Mouse (Mus musculus) G1E (cell line): ENCODE results near the gene Ldah. TPM values are rescaled to one million over a fixed set of nuclear protein-coding genes. Genes with fewer than 3 reads are reported as not detected.

ENCODE experiments used
- ATAC-seq: 2 replicates; pipeline ENCODE4 v1.8.0; 2016; ENCODE audit warnings: mild to moderate bottlenecking; ENCODE audit not compliant: insufficient number of reproducible peaks, poor library complexity, low FRiP score, severe bottlenecking; ENCODE audit errors: extremely low read depth
- DNase-seq: peaks from one replicate; pipeline ENCODE4 v3.0.0; 2012; ENCODE audit warnings: low spot score
- H3K27me3 ChIP-seq: 2 replicates; pipeline ENCODE4 v1.6.1; 2012; ENCODE audit warnings: mild to moderate bottlenecking, low read length, inconsistent platforms; ENCODE audit not compliant: insufficient read depth
- H3K36me3 ChIP-seq: replicated peaks from 2 replicates; pipeline ENCODE3; 2012; ENCODE audit warnings: mild to moderate bottlenecking, inconsistent platforms
- H3K4me1 ChIP-seq: 2 replicates; pipeline ENCODE4 v1.6.1; 2012; ENCODE audit warnings: low read depth, low read length, inconsistent platforms, mixed read lengths; ENCODE audit not compliant: insufficient read depth
- H3K4me3 ChIP-seq: 2 replicates; pipeline ENCODE4 v1.5.1; 2012; ENCODE audit warnings: low read depth, mild to moderate bottlenecking, inconsistent platforms, low read length, moderate library complexity, mixed read lengths
- H3K9me3 ChIP-seq: replicated peaks from 2 replicates; pipeline ENCODE4 v1.6.1; 2012; ENCODE audit warnings: inconsistent platforms
- CTCF ChIP-seq: IDR thresholded peaks from 2 replicates; pipeline ENCODE4 v1.5.1; 2012; ENCODE audit warnings: low read depth, low read length, inconsistent platforms, mixed read lengths
- GATA1 ChIP-seq: IDR thresholded peaks from 2 replicates; pipeline ENCODE4 v1.6.1; 2012; ENCODE audit warnings: borderline replicate concordance, low read length, inconsistent platforms, mixed read lengths
- GATA2 ChIP-seq: IDR thresholded peaks from 2 replicates; pipeline ENCODE4 v1.6.1; 2012; ENCODE audit warnings: low read depth, low read length, inconsistent platforms, borderline replicate concordance
- POLR2AphosphoS5 ChIP-seq: IDR thresholded peaks from 2 replicates; pipeline ENCODE4 v1.6.1; 2012; ENCODE audit warnings: low read depth, low read length, inconsistent platforms; ENCODE audit not compliant: insufficient replicate concordance
- TAL1 ChIP-seq: conservative IDR thresholded peaks from 2 replicates; pipeline ENCODE4 v1.6.1; 2012; ENCODE audit warnings: low read depth, low read length, inconsistent platforms, mixed read lengths
- polyA plus RNA-seq: library from polyadenylated mRNA; stranded (reverse); fragments of >175 nt; gene quantifications from 2 replicates; pipeline ENCODE4 v1.2.3, GENCODE M21; 2012
- total RNA-seq, 2 experiments: library from RNA; stranded (forward) in 1 of 2; stranded (reverse) in 1 of 2; fragments of 200-1000 nt in 1 of 2; fragments of >200 nt in 1 of 2; fragmentation: Nextera tagmentation in 1 of 2; gene quantifications; 2 replicates each; pipeline ENCODE4 v1.2.3; 2014 to 2017

Gene Ldah
- total and polyA plus RNA-seq, 3 experiments, result 0.38 TPM; not detected in 2

DNA sequence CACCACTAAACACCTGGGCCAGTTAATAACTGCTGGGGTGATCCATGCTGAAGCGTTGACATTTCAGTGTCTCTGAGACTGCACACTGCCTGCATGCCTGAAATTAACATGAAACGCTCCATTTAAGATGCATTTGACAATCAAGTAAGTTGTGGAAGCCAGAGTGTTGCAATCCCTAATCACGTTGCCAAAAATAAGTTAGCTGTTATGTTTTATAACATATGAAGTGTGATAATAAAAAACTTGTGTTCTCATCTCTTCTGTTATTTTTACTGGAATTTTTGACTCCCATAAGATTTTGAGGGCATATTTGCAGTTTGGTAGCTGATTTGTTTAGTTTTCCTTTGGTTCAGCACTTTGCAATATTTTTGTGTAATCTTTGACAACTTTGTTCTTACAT is 34.3 kb downstream of the Ldah start:
- Histone ChIP-seq H3K36me3 (no peaks in the 10 kb centered on the region), H3K4me3 (no peak overlapping the region), H3K9me3 (no peaks in the 10 kb centered on the region), H3K27me3 (no peaks in the 10 kb centered on the region), H3K4me1 (no peaks in the 10 kb centered on the region)
- ATAC-seq (no peak), DNase-seq (no peak)
- no peak for TF ChIP-seq CTCF
- no peak for TF ChIP-seq TAL1
- no peak for TF ChIP-seq GATA2
- TF ChIP-seq GATA1, result no peak
- TF ChIP-seq POLR2AphosphoS5, result no peak

GRCm38 (mm10) chr12:8244746-8245145 is 36.8 kb downstream of the Ldah start:
- no peaks in the 10 kb centered on the region for H3K36me3 ChIP-seq
- DNase-seq (no peak), ATAC-seq (no peak)
- H3K4me3 ChIP-seq, result no peak overlapping the region
- H3K27me3 ChIP-seq, result no peaks in the 10 kb centered on the region
- H3K4me1 ChIP-seq, result no peaks in the 10 kb centered on the region
- no peaks in the 10 kb centered on the region for H3K9me3 ChIP-seq
- no peak for TF ChIP-seq TAL1

DNA sequence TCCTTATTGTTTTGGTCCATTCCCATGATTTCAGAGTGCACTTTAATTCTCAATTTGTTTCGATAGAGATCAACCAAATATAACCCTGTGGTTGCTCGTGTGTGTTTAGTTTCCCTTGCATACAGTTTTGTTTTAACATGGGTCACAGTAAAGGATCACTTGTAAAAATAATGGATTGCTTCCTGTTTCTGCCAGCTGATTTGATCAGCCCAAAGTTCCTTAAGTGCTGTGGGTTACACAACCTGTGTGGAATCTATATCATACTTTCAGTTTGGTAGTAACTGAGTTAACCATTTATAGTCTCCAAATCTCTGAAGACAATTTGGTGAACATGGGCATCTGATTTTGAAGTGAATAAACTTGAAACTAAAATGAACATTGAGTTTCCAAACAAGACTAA is 52.4 kb downstream of the Ldah start:
- no peaks in the 10 kb centered on the region for H3K4me1 ChIP-seq
- no peaks in the 10 kb centered on the region for H3K27me3 ChIP-seq
- no peaks in the 10 kb centered on the region for H3K9me3 ChIP-seq
- H3K36me3 ChIP-seq, result no peaks in the 10 kb centered on the region
- H3K4me3 ChIP-seq, result no peak overlapping the region
- DNase-seq (no peak), ATAC-seq (no peak)
- no peak for TF ChIP-seq GATA2
- no peak for TF ChIP-seq CTCF
- no peak for TF ChIP-seq POLR2AphosphoS5
- TF ChIP-seq TAL1, result no peak
- no peak for TF ChIP-seq GATA1

DNA sequence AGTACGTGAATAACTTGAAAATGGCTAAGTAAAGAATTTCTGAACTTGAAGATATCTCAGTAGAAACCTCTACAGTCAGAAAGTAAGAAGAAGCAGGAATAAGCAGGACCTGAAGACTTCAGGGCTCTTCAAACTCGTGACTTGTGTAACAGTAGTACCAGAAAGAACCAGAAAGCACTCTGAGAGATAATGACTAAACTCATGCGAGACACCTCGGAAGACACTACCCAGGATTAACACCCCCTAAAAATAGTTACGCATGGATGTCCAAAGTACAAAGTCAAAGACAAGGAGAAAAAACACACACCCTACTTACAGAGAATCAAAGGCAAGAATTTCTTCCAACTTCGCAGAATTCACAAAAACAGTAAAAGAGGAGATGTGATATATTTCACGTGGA is 58.4 kb downstream of the Ldah start:
- no peak for ATAC-seq
- H3K4me1 ChIP-seq, result no peaks in the 10 kb centered on the region
- TF ChIP-seq CTCF (no peak), TAL1 (no peak), GATA2 (no peak), POLR2AphosphoS5 (no peak), GATA1 (no peak)
- H3K36me3 ChIP-seq, result no peaks in the 10 kb centered on the region
- H3K4me3 ChIP-seq, result no peak overlapping the region
- no peaks in the 10 kb centered on the region for H3K27me3 ChIP-seq
- no peaks in the 10 kb centered on the region for H3K9me3 ChIP-seq
- no peak for DNase-seq

GRCm38 (mm10) chr12:8269627-8270026 is 61.7 kb downstream of the Ldah start:
- no peaks in the 10 kb centered on the region for H3K36me3 ChIP-seq
- H3K27me3 ChIP-seq, result no peaks in the 10 kb centered on the region
- no peak for ATAC-seq
- DNase-seq, result no peak
- no peak overlapping the region for H3K4me3 ChIP-seq
- TF ChIP-seq GATA2, result no peak
- TF ChIP-seq CTCF, result no peak
- TF ChIP-seq GATA1, result no peak
- no peak for TF ChIP-seq TAL1
- no peak for TF ChIP-seq POLR2AphosphoS5
- H3K9me3 ChIP-seq, result no peaks in the 10 kb centered on the region
- H3K4me1 ChIP-seq, result no peaks in the 10 kb centered on the region

DNA sequence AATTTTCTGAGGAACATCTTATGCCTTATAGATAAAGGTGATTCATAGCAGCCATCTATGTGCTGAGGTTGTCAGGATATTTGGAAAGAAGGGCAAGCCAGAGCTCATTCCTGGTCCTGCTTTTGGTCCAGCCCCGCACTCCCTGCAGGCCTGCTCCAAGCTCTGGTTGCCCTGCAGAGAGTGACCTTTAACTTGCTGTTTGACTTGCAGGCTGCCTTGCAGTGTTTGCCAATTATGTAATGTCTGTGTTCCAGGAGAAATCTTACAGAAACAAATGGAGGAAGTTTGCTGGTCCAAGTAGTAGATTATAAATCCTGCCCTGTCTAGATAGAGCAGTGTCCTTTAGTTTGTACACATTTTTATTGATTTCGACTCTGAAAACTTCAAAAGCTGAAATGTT is 63.5 kb downstream of the Ldah start:
- no peak overlapping the region for H3K4me3 ChIP-seq
- H3K36me3 ChIP-seq, result no peaks in the 10 kb centered on the region
- no peaks in the 10 kb centered on the region for H3K9me3 ChIP-seq
- no peaks in the 10 kb centered on the region for H3K27me3 ChIP-seq
- no peaks in the 10 kb centered on the region for H3K4me1 ChIP-seq
- TF ChIP-seq TAL1, result no peak
- TF ChIP-seq GATA1, result no peak
- no peak for TF ChIP-seq CTCF
- ATAC-seq (no peak), DNase-seq (no peak)

DNA sequence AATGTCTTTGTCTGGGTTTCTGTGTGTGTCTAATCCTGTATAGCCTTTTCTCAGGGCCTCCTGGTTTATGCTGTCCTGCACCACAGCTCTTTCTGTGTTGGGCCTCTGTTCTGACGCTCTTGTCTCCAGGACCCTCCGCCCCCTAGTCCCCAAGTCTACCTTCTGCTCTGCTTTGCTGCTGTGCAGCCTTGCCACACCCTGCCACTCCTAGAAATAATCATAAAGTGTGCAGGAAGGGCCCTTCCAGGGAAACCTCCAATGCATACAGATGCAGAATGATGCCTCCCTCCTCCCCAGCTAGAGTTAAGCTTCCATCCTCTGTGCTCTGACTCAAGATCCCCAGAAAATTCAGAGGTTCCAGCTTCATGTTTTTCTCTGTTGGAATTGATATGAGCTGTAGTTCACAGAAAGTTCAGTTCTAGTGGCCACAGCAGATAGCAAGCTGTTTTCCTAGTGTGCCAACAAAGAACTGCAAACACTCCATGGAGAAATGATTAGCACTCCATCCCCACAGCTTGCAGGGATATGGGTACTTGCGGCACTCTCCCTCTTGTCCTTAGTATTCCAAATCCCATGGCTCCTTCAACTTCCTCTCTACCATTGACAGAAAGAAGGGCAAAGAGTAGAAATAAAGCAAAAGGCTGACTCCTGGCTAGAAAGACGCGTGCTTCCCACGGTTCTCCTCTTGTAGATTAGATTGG is 65.7 kb downstream of the Ldah start:
- no peaks in the 10 kb centered on the region for H3K9me3 ChIP-seq
- TF ChIP-seq CTCF (no peak), GATA2 (no peak), GATA1 (no peak), TAL1 (no peak), POLR2AphosphoS5 (no peak)
- H3K4me3 ChIP-seq, result no peak overlapping the region
- no peaks in the 10 kb centered on the region for H3K27me3 ChIP-seq
- no peak for DNase-seq
- no peaks in the 10 kb centered on the region for H3K36me3 ChIP-seq
- ATAC-seq, result no peak
- H3K4me1 ChIP-seq, result no peaks in the 10 kb centered on the region
